Mouse (Mus musculus) heart, postnatal 0 days (tissue): ENCODE measurements around the gene Ccdc151. TPM values are rescaled to one million over a fixed set of nuclear protein-coding genes. Genes with fewer than 3 reads are reported as not detected.

ENCODE experiments used
- ATAC-seq: fragments of 200-750 bp; cut with Nextera tagmentation; 2 replicates; pipeline ENCODE4 v1.8.0; 2017; ENCODE audit warnings: low read depth, moderate number of reproducible peaks, moderate library complexity; ENCODE audit not compliant: insufficient read depth
- DNase-seq: peaks from one replicate; pipeline ENCODE4 v3.0.0-alpha.2; 2016; ENCODE audit warnings: low spot score
- H3K27ac ChIP-seq: fragments of 300-500 bp; sonication (generic); 2 replicates; pipeline ENCODE4 v1.5.1; 2014; ENCODE audit warnings: low read depth, mild to moderate bottlenecking
- H3K27me3 ChIP-seq: fragments of 300-500 bp; sonication (generic); 2 replicates; pipeline ENCODE4 v1.6.1; 2014; ENCODE audit warnings: low read length, mixed read lengths; ENCODE audit not compliant: control insufficient read depth, insufficient read depth
- H3K36me3 ChIP-seq: fragments of 300-500 bp; sonication (generic); replicated peaks from 2 replicates; pipeline ENCODE4 v1.6.1; 2014; ENCODE audit warnings: low read length, mixed read lengths; ENCODE audit not compliant: control insufficient read depth, insufficient read depth
- H3K4me1 ChIP-seq: fragments of 300-500 bp; sonication (generic); 2 replicates; pipeline ENCODE4 v1.6.1; 2014; ENCODE audit warnings: antibody characterized with exemption; ENCODE audit not compliant: control insufficient read depth, insufficient read depth
- H3K4me2 ChIP-seq: fragments of 300-500 bp; sonication (generic); 2 replicates; pipeline ENCODE4 v1.6.1; 2014; ENCODE audit warnings: low read depth, mild to moderate bottlenecking, low read length, moderate library complexity
- H3K4me3 ChIP-seq: fragments of 300-500 bp; sonication (generic); 2 replicates; pipeline ENCODE4 v1.5.1; 2014; ENCODE audit warnings: low read depth, low read length
- H3K9ac ChIP-seq: fragments of 300-500 bp; sonication (generic); replicated peaks from 2 replicates; pipeline ENCODE4 v1.6.1; 2014; ENCODE audit warnings: low read depth, low read length, mixed read lengths
- H3K9me3 ChIP-seq: fragments of 300-500 bp; sonication (generic); replicated peaks from 2 replicates; pipeline ENCODE4 v1.6.1; 2016; ENCODE audit warnings: low read length; ENCODE audit not compliant: control insufficient read depth
- CTCF ChIP-seq: IDR thresholded peaks from 2 replicates; pipeline ENCODE4 v1.5.1; 2016; ENCODE audit warnings: antibody characterized with exemption, control low read depth, low read depth
- EP300 ChIP-seq: IDR thresholded peaks from 2 replicates; pipeline ENCODE4 v1.6.1; 2016; ENCODE audit warnings: antibody characterized with exemption, low read depth
- WGBS: fragments of 180-500 bp; shearing (Covaris S2); extraction: QIAGEN DNeasy Blood & Tissue Kit; methylation state at CpG from one replicate; pipeline ENCODE4 v1.1.7; 2014; 5-methylcytosine and 5-hydroxymethylcytosine counted together
- polyA plus RNA-seq: library from polyadenylated mRNA; unstranded; fragments of >200 nt; fragmentation: Nextera tagmentation; extraction: Ambion mirVana; gene quantifications from 2 replicates; pipeline ENCODE4 v1.2.1, GENCODE M21; 2015
- total RNA-seq: library from RNA; depleted of rRNA; stranded (reverse); fragments of >200 nt; gene quantifications from 2 replicates; pipeline ENCODE4 v1.2.3, GENCODE M21; 2014; ENCODE audit warnings: low replicate concordance

Gene Ccdc151
- total and polyA plus RNA-seq, 2 experiments from 2014 or later, result 0.12 TPM; not detected in 1

GRCm38 (mm10) chr9:22035300-22036044 lies 33.0 kb upstream of the Ccdc151 start:
- Histone ChIP-seq H3K36me3 (no peaks in the 10 kb centered on the region), H3K9me3 (no peaks in the 10 kb centered on the region), H3K4me2 (no peak overlapping the region), H3K9ac (no peak overlapping the region), H3K27me3 (no peaks in the 10 kb centered on the region), H3K4me1 (no peaks in the 10 kb centered on the region), H3K27ac (no peak overlapping the region), H3K4me3 (no peak overlapping the region)
- 57% methylated on average over 6 of the region's 6 CpGs for WGBS
- no peak for ATAC-seq
- no peak for TF ChIP-seq EP300
- no peak for TF ChIP-seq CTCF
- DNase-seq, result no peak

GRCm38 (mm10) chr9:22030386-22030785 lies 28.0 kb upstream of the Ccdc151 start:
- 82% methylated on average over 9 of the region's 9 CpGs for WGBS
- ATAC-seq, result no peak

DNA sequence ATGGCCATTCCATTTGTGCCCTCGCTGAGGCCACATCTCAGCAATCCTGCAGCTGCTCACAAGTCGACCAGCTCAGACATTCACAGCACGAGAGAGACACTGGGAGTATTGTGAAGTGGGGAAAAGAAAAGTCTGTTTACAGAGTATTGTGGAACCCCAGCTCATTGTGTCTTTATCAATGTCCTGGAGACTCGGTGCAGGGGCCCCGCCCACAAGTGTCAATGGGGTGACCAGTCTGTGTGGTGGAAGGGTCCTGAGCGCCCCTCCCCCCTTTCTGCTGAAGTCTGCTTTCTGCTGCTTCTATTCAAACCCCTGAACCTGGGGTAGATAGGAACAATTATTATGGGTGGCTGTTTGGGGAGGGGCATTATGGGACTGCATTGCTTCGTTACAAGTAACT lies 26.0 kb upstream of the Ccdc151 start:
- H3K36me3 ChIP-seq, result no peaks in the 10 kb centered on the region
- H3K27ac ChIP-seq, result no peak overlapping the region
- DNase-seq (no peak), ATAC-seq (no peak)
- no peak overlapping the region for H3K4me2 ChIP-seq
- no peak overlapping the region for H3K9ac ChIP-seq
- no peaks in the 10 kb centered on the region for H3K4me1 ChIP-seq
- 46% methylated on average over 7 of the region's 7 CpGs for WGBS
- no peak overlapping the region for H3K4me3 ChIP-seq
- no peaks in the 10 kb centered on the region for H3K9me3 ChIP-seq
- TF ChIP-seq EP300, result no peak
- no peak for TF ChIP-seq CTCF
- H3K27me3 ChIP-seq, result no peaks in the 10 kb centered on the region

More at GRCm38 (mm10) chr9:22030386-22030785, 28.0 kb upstream of the Ccdc151 start:
- Histone ChIP-seq H3K27ac (no peak overlapping the region), H3K4me3 (no peak overlapping the region), H3K9me3 (no peaks in the 10 kb centered on the region), H3K4me2 (no peak overlapping the region), H3K4me1 (no peaks in the 10 kb centered on the region), H3K9ac (no peak overlapping the region), H3K36me3 (no peaks in the 10 kb centered on the region), H3K27me3 (no peaks in the 10 kb centered on the region)
- TF ChIP-seq CTCF (no peak), EP300 (no peak)
- DNase-seq, result no peak

GRCm38 (mm10) chr9:22024592-22024991 lies 22.2 kb upstream of the Ccdc151 start:
- 51% methylated on average over 8 of the region's 8 CpGs for WGBS
- DNase-seq (no peak), ATAC-seq (no peak)
- Histone ChIP-seq H3K4me2 (no peak overlapping the region), H3K9me3 (no peaks in the 10 kb centered on the region), H3K27me3 (no peaks in the 10 kb centered on the region), H3K36me3 (no peaks in the 10 kb centered on the region), H3K27ac (no peak overlapping the region), H3K4me3 (no peak overlapping the region), H3K9ac (no peak overlapping the region), H3K4me1 (no peaks in the 10 kb centered on the region)
- no peak for TF ChIP-seq EP300
- no peak for TF ChIP-seq CTCF

DNA sequence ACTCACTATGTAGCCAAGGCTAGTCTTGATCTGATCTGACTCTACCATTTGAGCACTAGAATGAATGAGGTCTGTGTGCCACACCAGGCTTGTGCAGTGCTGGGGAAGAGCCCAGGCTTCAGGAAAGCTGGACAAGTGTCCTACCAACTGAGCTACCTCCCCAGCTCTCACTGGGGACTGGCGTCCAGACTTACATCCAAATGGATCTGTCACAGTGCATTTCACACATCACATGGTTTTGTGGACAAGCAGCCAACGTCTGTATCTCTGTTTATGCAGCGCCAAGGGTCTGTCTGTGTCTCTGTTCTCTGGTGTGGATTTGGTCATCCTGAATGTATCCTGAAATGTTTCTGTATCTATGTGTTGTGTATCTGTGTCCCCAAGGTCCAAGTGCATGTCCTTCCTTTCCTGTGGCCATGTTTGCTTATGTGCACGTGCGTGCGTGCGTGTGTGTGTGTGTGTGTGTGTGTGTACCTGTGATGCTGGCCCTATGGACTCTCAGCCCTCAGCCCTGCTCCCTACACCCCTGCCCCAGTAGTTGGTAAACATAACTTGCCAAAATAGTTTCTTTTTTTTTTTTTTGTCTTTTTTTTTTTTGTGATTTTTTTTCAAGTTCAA lies 14.9 kb upstream of the Ccdc151 start:
- peaks cover 24% of the 10 kb centered on the region for H3K36me3 ChIP-seq
- H3K4me1 ChIP-seq, result no peaks in the 10 kb centered on the region
- H3K9ac ChIP-seq, result no peak overlapping the region
- 55% methylated on average over 7 of the region's 7 CpGs for WGBS
- H3K27me3 ChIP-seq, result no peaks in the 10 kb centered on the region
- H3K27ac ChIP-seq, result no peak overlapping the region
- TF ChIP-seq CTCF, result no peak
- no peak for TF ChIP-seq EP300
- no peak overlapping the region for H3K4me3 ChIP-seq
- DNase-seq (no peak), ATAC-seq (no peak)
- no peaks in the 10 kb centered on the region for H3K9me3 ChIP-seq
- H3K4me2 ChIP-seq, result no peak overlapping the region
